Mouse (Mus musculus) MEL (cell line): ENCODE measurements around the gene Abat. TPM values are rescaled to one million over a fixed set of nuclear protein-coding genes. Genes with fewer than 3 reads are reported as not detected.

ENCODE experiments used
- DNase-seq: peaks from one replicate; pipeline ENCODE4 v3.0.0; 2011; ENCODE audit warnings: low read depth, low spot score
- H3K27ac ChIP-seq: 2 replicates; pipeline ENCODE4 v1.5.1; 2012; ENCODE audit warnings: low read depth, mild to moderate bottlenecking, control low read depth, low read length, moderate library complexity; ENCODE audit not compliant: control insufficient read depth
- H3K27me3 ChIP-seq, 2 experiments: fragments of 150-350 bp in 1 of 2; sonication (generic) in 1 of 2; 2 replicates each; pipeline ENCODE4 v1.6.1; 2012; ENCODE audit warnings: low read length in 2 of 2, mild to moderate bottlenecking in 2 of 2, improper control_type of control experiment in 1 of 2, moderate library complexity in 1 of 2; ENCODE audit not compliant: insufficient read depth in 2 of 2, control insufficient read depth in 1 of 2
- H3K36me3 ChIP-seq, 2 experiments: 2 replicates each; pipeline ENCODE4 v1.6.1; 2012 to 2014; ENCODE audit warnings: low read length in 2 of 2, improper control_type of control experiment in 1 of 2, inconsistent platforms in 1 of 2, mild to moderate bottlenecking in 1 of 2; ENCODE audit not compliant: insufficient read depth in 2 of 2, control insufficient read depth in 1 of 2
- H3K4me1 ChIP-seq, 2 experiments: fragments of 150-350 bp in 1 of 2; sonication (generic) in 1 of 2; 2 replicates each; pipeline ENCODE4 v1.6.1; 2012; ENCODE audit warnings: low read length in 2 of 2, improper control_type of control experiment in 1 of 2, mild to moderate bottlenecking in 1 of 2; ENCODE audit not compliant: insufficient read depth in 2 of 2, control insufficient read depth in 1 of 2
- H3K4me3 ChIP-seq, 2 experiments: fragments of 150-350 bp in 1 of 2; sonication (generic) in 1 of 2; 2 replicates each; pipeline ENCODE4 v1.5.1; 2012; ENCODE audit warnings: low read depth in 2 of 2, low read length in 2 of 2, mild to moderate bottlenecking in 2 of 2, moderate library complexity in 2 of 2, control low read depth in 1 of 2, improper control_type of control experiment in 1 of 2; ENCODE audit not compliant: control insufficient read depth in 1 of 2, insufficient read depth in 1 of 2
- H3K79me2 ChIP-seq: 2 replicates; pipeline ENCODE4 v1.6.1; 2012; ENCODE audit warnings: mild to moderate bottlenecking, low read length, moderate library complexity; ENCODE audit not compliant: control insufficient read depth, poor library complexity, insufficient read depth
- H3K9ac ChIP-seq: 2 replicates; pipeline ENCODE4 v1.6.1; 2012; ENCODE audit warnings: low read depth, mild to moderate bottlenecking, control low read depth, low read length, moderate library complexity; ENCODE audit not compliant: control insufficient read depth, poor library complexity, severe bottlenecking
- H3K9me3 ChIP-seq: fragments of 150-350 bp; sonication (generic); replicated peaks from 2 replicates; pipeline ENCODE4 v1.6.1; 2012; ENCODE audit warnings: mild to moderate bottlenecking, low read length, improper control_type of control experiment, moderate library complexity; ENCODE audit not compliant: insufficient read depth
- BHLHE40 ChIP-seq: IDR thresholded peaks from 2 replicates; pipeline ENCODE4 v1.6.1; 2012; ENCODE audit warnings: low read depth, mild to moderate bottlenecking, inconsistent platforms, low read length, improper control_type of control experiment, borderline replicate concordance
- EP300 ChIP-seq, 2 experiments: IDR thresholded peaks; 2 replicates each; pipeline ENCODE4 v1.6.1; 2011; ENCODE audit warnings: improper control_type of control experiment in 2 of 2, low read length in 2 of 2, low read depth in 1 of 2, mild to moderate bottlenecking in 1 of 2
- ETS1 ChIP-seq: IDR thresholded peaks from 2 replicates; pipeline ENCODE4 v1.6.1; 2012; ENCODE audit warnings: low read depth, mild to moderate bottlenecking, inconsistent platforms, low read length, improper control_type of control experiment, moderate library complexity
- GATA1 ChIP-seq: IDR thresholded peaks from 2 replicates; pipeline ENCODE4 v1.6.1; 2011; ENCODE audit warnings: low read depth, low read length, improper control_type of control experiment
- MAFK ChIP-seq: IDR thresholded peaks from 2 replicates; pipeline ENCODE4 v1.6.1; 2011; ENCODE audit warnings: low read depth, mild to moderate bottlenecking, low read length, improper control_type of control experiment, borderline replicate concordance
- MAX ChIP-seq: IDR thresholded peaks from 2 replicates; pipeline ENCODE4 v1.6.1; 2011; ENCODE audit warnings: low read length, improper control_type of control experiment
- MXI1 ChIP-seq: IDR thresholded peaks from 2 replicates; pipeline ENCODE4 v1.6.1; 2011; ENCODE audit warnings: mild to moderate bottlenecking, low read depth, low read length, improper control_type of control experiment
- MYB ChIP-seq: IDR thresholded peaks from 2 replicates; pipeline ENCODE4 v1.6.1; 2011; ENCODE audit warnings: mild to moderate bottlenecking, low read depth, low read length, improper control_type of control experiment
- MYC ChIP-seq: IDR thresholded peaks from 2 replicates; pipeline ENCODE4 v1.6.1; 2011; ENCODE audit warnings: low read depth, mild to moderate bottlenecking, low read length, improper control_type of control experiment, moderate library complexity
- POLR2A ChIP-seq, 2 experiments: IDR thresholded peaks; 2 replicates each; pipeline ENCODE4 v1.6.1; 2011 to 2012; ENCODE audit warnings: low read length in 2 of 2, mild to moderate bottlenecking in 2 of 2, control low read depth in 1 of 2, improper control_type of control experiment in 1 of 2, low read depth in 1 of 2, moderate library complexity in 1 of 2; ENCODE audit not compliant: control insufficient read depth in 1 of 2, insufficient read depth in 1 of 2, poor library complexity in 1 of 2
- POLR2AphosphoS5 ChIP-seq: IDR thresholded peaks from 2 replicates; pipeline ENCODE4 v1.6.1; 2012; ENCODE audit warnings: low read depth, borderline replicate concordance, mild to moderate bottlenecking, inconsistent platforms, low read length, moderate library complexity, mixed read lengths
- RCOR1 ChIP-seq: IDR thresholded peaks from 2 replicates; pipeline ENCODE4 v1.6.1; 2012; ENCODE audit warnings: low read depth, mild to moderate bottlenecking, inconsistent platforms, low read length, improper control_type of control experiment
- SIN3A ChIP-seq: IDR thresholded peaks from 2 replicates; pipeline ENCODE4 v1.6.1; 2012; ENCODE audit warnings: low read length, improper control_type of control experiment, inconsistent platforms
- TAL1 ChIP-seq: IDR thresholded peaks from 2 replicates; pipeline ENCODE4 v1.6.1; 2012; ENCODE audit warnings: mild to moderate bottlenecking, inconsistent platforms, low read length, moderate library complexity, mixed read lengths
- TBP ChIP-seq: IDR thresholded peaks from 2 replicates; pipeline ENCODE4 v1.8.0; 2011; ENCODE audit warnings: low read depth, low read length, improper control_type of control experiment
- TCF12 ChIP-seq: IDR thresholded peaks from 2 replicates; pipeline ENCODE4 v1.6.1; 2014; ENCODE audit warnings: low read depth, mild to moderate bottlenecking, inconsistent platforms, low read length, improper control_type of control experiment, moderate library complexity
- ZMIZ1 ChIP-seq: IDR thresholded peaks from 2 replicates; pipeline ENCODE4 v1.6.1; 2012; ENCODE audit warnings: low read depth, mild to moderate bottlenecking, inconsistent platforms, low read length, improper control_type of control experiment, moderate library complexity
- ZNF384 ChIP-seq: IDR thresholded peaks from 2 replicates; pipeline ENCODE4 v1.6.1; 2012; ENCODE audit warnings: low read depth, mild to moderate bottlenecking, inconsistent platforms, low read length, improper control_type of control experiment
- polyA plus RNA-seq, 2 experiments: library from polyadenylated mRNA; stranded (reverse) in 1 of 2; unstranded in 1 of 2; fragments of >175 nt in 1 of 2; fragments of >200 nt in 1 of 2; gene quantifications; 2 replicates each; pipeline versions ENCODE4 v1.2.1 to v1.2.4; 2012; ENCODE audit warnings: low replicate concordance in 2 of 2, low read depth in 1 of 2; ENCODE audit not compliant: insufficient read length in 2 of 2, insufficient read depth in 1 of 2, missing spikeins in 1 of 2
- total RNA-seq: library from RNA; depleted of rRNA; stranded (reverse); fragments of 300-350 nt; gene quantifications from 2 replicates; pipeline ENCODE4 v1.2.3, GENCODE M21; 2012

Abat gene
- total and polyA plus RNA-seq, 3 experiments: 0.27 to 0.77 TPM; not detected in 1

DNA sequence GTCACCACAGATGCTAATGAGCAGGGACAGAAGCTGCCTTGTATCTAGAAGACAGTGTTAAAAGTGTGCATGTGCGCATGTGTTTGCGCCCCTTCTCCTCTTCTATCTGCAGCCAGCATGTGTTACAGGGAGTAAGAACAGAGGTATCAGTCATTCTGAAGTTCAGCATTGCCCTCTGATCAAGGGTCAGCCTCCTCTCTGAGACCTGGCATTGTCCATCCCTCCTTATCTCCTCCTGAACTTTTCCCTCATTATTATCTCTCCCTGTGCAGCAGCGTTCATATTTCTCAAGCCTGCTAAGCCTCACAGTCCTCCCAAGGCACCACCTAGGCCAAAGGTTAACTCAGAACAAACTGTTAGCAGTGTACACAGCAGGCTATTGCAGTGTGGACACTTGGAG is 90.6 kb downstream of the Abat start:
- Histone ChIP-seq H3K4me3 (no peak overlapping the region), H3K27me3 (no peaks in the 10 kb centered on the region), H3K9me3 (no peaks in the 10 kb centered on the region), H3K79me2 (no peaks in the 10 kb centered on the region), H3K36me3 (no peaks in the 10 kb centered on the region), H3K4me1 (no peaks in the 10 kb centered on the region), H3K27ac (no peak overlapping the region), H3K9ac (no peak overlapping the region)
- TF ChIP-seq GATA1: no peak
- TF ChIP-seq RCOR1: no peak
- no peak for TF ChIP-seq TBP
- no peak for DNase-seq

DNA sequence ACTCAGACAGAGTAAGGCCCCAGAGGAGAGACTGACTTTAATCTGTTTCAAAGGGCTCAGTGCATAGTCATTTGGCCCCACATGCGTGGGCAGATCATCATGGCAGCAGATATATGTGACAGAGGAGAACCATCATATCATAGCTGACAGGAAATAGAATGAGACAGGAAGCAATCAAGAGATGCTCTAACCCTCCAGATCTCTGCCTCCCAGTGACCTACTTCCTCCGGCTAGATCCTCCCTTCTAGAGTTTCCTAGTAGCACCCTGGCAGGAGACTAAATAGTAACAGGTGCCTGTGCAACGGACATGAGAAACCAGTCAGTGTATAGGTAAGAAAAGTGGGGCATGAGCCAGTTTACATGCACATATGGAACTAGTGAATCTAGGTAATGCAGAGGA is 97.2 kb downstream of the Abat start:
- peak; percentile 53 for DNase-seq
- peaks cover 0 to 22% of the 10 kb centered on the region in 2 experiments; a peak in 2 of 4 replicates for H3K36me3 ChIP-seq
- TF ChIP-seq EP300 (IDR thresholded peaks at IDR 0.05; ENCODE audit: low read depth in 1 of 2, low read length in 2 of 2) (peak in 1 of 2 experiments; percentile 37; a peak in 1 of 4 replicates), SIN3A (no peak), POLR2A (IDR thresholded peaks at IDR 0.05; ENCODE audit: control insufficient read depth in 1 of 2, insufficient read depth in 1 of 2, low read depth in 1 of 2, low read length in 2 of 2, poor library complexity in 1 of 2) (no peak)
- H3K4me1 ChIP-seq: peaks cover 6 to 33% of the 10 kb centered on the region in 2 experiments
- H3K27ac ChIP-seq: no peak overlapping the region
- H3K9ac ChIP-seq: no peak overlapping the region
- H3K79me2 ChIP-seq: no peaks in the 10 kb centered on the region
- H3K9me3 ChIP-seq: no peaks in the 10 kb centered on the region
- H3K4me3 ChIP-seq: no peak overlapping the region
- H3K27me3 ChIP-seq: no peaks in the 10 kb centered on the region

DNA sequence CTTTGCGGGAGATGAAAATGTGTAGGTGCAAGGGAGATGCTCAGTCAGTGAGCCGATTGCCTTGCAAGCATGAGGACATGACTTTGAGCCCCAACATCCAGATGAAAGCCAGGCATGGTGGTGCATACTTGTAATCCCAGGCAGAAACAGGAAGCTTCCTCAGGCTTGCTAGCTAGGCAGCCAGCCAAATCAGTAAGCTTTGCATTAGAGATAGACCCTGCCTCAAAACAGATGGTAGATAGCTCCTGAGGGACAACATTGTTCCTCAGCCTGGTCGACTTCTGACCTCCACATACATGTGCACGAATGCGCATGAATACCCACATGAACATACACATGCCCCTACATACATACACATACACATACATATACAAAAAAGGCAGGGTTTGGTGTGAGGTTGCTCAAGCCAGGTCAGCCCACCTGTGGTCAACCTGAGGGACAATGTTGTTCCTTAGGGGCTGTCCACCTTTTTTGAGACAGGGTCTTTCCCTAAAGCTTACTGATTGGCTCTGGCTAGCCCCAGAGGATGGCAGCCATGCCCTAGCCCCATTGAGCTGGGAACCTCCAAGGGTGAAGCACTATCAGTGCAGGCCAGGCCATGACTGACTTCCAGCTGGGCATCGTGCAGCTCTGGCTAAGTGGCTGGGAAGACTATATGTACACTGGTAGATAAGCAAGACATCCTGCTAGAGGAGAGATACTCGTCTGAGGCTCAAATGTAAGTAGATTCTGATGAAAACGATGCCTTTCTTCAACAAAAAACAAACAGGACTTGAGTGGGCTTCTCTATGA is 99.2 kb downstream of the Abat start:
- H3K4me1 ChIP-seq: peaks cover 6 to 33% of the 10 kb centered on the region in 2 experiments
- no peaks in the 10 kb centered on the region for H3K27me3 ChIP-seq
- H3K4me3 ChIP-seq: no peak overlapping the region; a peak in 1 of 4 replicates

More for the DNA sequence above, 99.2 kb downstream of the Abat start:
- Histone ChIP-seq H3K9me3 (no peaks in the 10 kb centered on the region), H3K27ac (peak overlapping the region; percentile 66), H3K79me2 (no peaks in the 10 kb centered on the region), H3K9ac (no peak overlapping the region), H3K36me3 (peaks cover 0 to 22% of the 10 kb centered on the region in 2 experiments; a peak in 2 of 4 replicates)
- TF ChIP-seq TBP: 0 out of 2 replicates have a peak, but pooled peaks have one; percentile 9
- TF ChIP-seq GATA1: peak; percentile 94
- no peak for TF ChIP-seq MAFK
- peak; percentile 53 for TF ChIP-seq RCOR1
- peak; percentile 47; the same call in 1 of the 2 replicates for TF ChIP-seq MAX
- 0 out of 2 replicates have a peak, but pooled peaks have one; percentile 10 for TF ChIP-seq ZNF384
- peak; percentile 25 for TF ChIP-seq SIN3A
- TF ChIP-seq POLR2AphosphoS5: no peak
- peak; percentile 92 for TF ChIP-seq EP300 (IDR thresholded peaks at IDR 0.05; ENCODE audit: low read depth in 1 of 2, low read length in 2 of 2)
- peak; percentile 94 for TF ChIP-seq TAL1
- no peak for TF ChIP-seq BHLHE40
- TF ChIP-seq MXI1: peak; percentile 25; the same call in 1 of the 2 replicates
- TF ChIP-seq ZMIZ1: 0 out of 2 replicates have a peak, but pooled peaks have one; percentile 12
- TF ChIP-seq MYC: 0 out of 2 replicates have a peak, but pooled peaks have one; percentile 64
- peak; percentile 97 for TF ChIP-seq TCF12
- TF ChIP-seq MYB: no peak
- peak; percentile 87 for TF ChIP-seq ETS1
- peak; percentile 91 for DNase-seq
